Mouse (Mus musculus) lung, postnatal 0 days (tissue): Measurements from ENCODE around the gene Rnf20.

ENCODE experiments used
- CTCF ChIP-seq: IDR thresholded peaks from 2 replicates; pipeline ENCODE4 v1.5.1; 2016; ENCODE audit warnings: antibody characterized with exemption, mild to moderate bottlenecking
- EP300 ChIP-seq: IDR thresholded peaks from 2 replicates; pipeline ENCODE4 v1.6.1; 2016; ENCODE audit warnings: antibody characterized with exemption, mild to moderate bottlenecking, control low read depth

GRCm38 (mm10) chr4:49583965-49584831, 47.6 kb upstream of the Rnf20 start:
- TF ChIP-seq CTCF (no peak), EP300 (no peak)
